Mouse (Mus musculus): ENCODE data around the gene Mdga2. TPM values are rescaled to one million over a fixed set of nuclear protein-coding genes. Genes with fewer than 3 reads are reported as not detected.

Gene Mdga2
- total and polyA plus RNA-seq, 3 experiments, result 2.1 TPM; not detected in 2

DNA sequence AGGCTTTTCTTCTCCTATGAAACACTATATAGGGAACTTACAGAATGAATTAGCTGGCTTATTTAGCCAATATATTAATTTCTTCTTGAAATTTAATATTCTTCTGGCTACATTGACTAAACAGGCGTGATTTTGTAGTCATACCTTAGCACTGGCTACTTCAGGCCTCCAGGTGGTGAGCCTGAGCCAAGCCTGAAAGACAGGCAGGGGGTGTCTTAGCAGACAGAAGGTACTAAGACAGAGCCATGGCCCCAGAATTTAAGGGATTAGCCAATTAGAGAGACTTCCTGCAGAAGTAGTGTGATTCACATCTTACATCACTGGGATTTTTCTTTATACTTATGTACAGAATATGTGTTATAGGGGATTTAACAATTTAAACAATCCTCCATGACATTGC is 1.2 kb upstream of the Mdga2 start:
- no peaks in the 10 kb centered on the region for H3K9me3 ChIP-seq (replicated peaks; ENCODE audit: insufficient read depth, low read length)
- no peak for DNase-seq (ENCODE audit: low read depth, low spot score)
- H3K4me3 ChIP-seq (ENCODE audit: control insufficient read depth in 1 of 2, insufficient read depth in 1 of 2, low read depth in 2 of 2, low read length in 2 of 2), result no peak overlapping the region
- TF ChIP-seq SIN3A (IDR thresholded peaks at IDR 0.05; ENCODE audit: low read length) (no peak), CTCF (IDR thresholded peaks at IDR 0.05 in 2 of 3, conservative IDR thresholded peaks at IDR 0.05 in 1 of 3; ENCODE audit: control insufficient read depth in 1 of 3, insufficient read depth in 1 of 3, low read depth in 2 of 3, low read length in 3 of 3, poor library complexity in 1 of 3, severe bottlenecking in 1 of 3) (no peak), POLR2A (IDR thresholded peaks at IDR 0.05; ENCODE audit: control insufficient read depth in 1 of 2, insufficient read depth in 1 of 2, low read depth in 1 of 2, low read length in 2 of 2, poor library complexity in 1 of 2) (no peak), POLR2AphosphoS2 (IDR thresholded peaks at IDR 0.05; ENCODE audit: low read length) (no peak), GATA1 (IDR thresholded peaks at IDR 0.05; ENCODE audit: low read depth, low read length) (no peak), TBP (IDR thresholded peaks at IDR 0.05; ENCODE audit: low read depth, low read length) (no peak), POLR2AphosphoS5 (IDR thresholded peaks at IDR 0.05; ENCODE audit: borderline replicate concordance, low read depth, low read length) (no peak), ZC3H11A (IDR thresholded peaks at IDR 0.05; ENCODE audit: low read depth, low read length) (no peak), BHLHE40 (IDR thresholded peaks at IDR 0.05; ENCODE audit: borderline replicate concordance, low read depth, low read length) (no peak), NELFE (IDR thresholded peaks at IDR 0.05; ENCODE audit: low read depth, low read length) (no peak), UBTF (IDR thresholded peaks at IDR 0.05; ENCODE audit: borderline replicate concordance, insufficient read depth, low read depth, low read length) (no peak), ETS1 (IDR thresholded peaks at IDR 0.05; ENCODE audit: low read depth, low read length) (no peak), TCF12 (IDR thresholded peaks at IDR 0.05; ENCODE audit: low read depth, low read length) (no peak), USF1 (IDR thresholded peaks at IDR 0.05; ENCODE audit: low read depth, low read length) (no peak), GABPA (IDR thresholded peaks at IDR 0.05; ENCODE audit: low read depth, low read length) (no peak)
- no peaks in the 10 kb centered on the region for H3K27me3 ChIP-seq (ENCODE audit: control insufficient read depth in 1 of 2, insufficient read depth in 2 of 2, low read length in 2 of 2)
- no peak overlapping the region for H3K9ac ChIP-seq (ENCODE audit: control insufficient read depth, low read depth, low read length, poor library complexity, severe bottlenecking)
- no peaks in the 10 kb centered on the region for H3K4me1 ChIP-seq (ENCODE audit: control insufficient read depth in 1 of 2, insufficient read depth in 2 of 2, low read length in 2 of 2)
- no peaks in the 10 kb centered on the region for H3K79me2 ChIP-seq (ENCODE audit: control insufficient read depth, insufficient read depth, low read length, poor library complexity)
- H3K36me3 ChIP-seq (ENCODE audit: control insufficient read depth in 1 of 2, insufficient read depth in 2 of 2, low read length in 2 of 2), result no peaks in the 10 kb centered on the region
- H3K27ac ChIP-seq (ENCODE audit: control insufficient read depth, low read depth, low read length), result no peak overlapping the region

DNA sequence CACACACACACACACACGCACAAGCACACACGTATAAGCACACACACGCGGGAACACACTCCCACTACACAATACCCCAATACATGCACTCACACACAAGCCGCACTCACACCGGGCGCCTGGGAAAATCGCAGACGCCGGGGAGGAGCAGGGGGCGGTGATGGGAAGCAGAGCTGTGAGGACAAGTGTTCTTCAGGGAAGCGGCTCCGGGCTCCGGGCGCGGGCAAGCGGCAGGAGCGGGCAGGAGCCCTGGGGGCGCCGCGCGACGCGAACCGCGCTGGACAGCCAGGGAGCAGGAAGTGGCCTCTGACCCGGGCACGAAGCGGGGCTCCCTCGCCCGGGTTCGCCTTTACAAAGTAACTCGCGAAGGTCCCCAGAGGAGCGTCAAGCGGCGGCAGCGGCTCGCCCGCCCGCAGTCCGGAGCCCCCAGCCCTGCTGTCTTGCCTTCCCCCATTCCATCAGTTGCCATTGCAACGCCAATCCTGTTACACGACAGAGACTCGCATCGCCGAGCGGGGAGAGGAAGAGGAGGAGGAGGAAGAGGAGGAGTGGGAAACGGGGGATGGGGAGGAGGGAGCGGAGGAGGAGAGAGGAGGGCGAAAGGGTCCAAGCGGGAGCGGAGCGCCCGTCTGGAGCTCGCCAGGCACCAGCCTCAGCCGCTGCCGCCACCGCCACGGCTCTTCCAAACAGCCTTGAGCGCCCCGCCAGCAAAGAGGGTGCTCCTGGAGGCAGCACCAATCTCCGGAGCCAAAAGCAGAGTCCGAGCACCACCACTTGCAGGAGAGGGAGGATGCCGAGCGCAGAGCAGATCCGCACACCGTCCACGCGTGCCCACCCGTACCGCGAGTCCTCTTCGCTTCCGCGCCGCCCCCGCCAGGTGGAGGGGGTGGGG is 774 bp downstream of the Mdga2 start:
- Histone ChIP-seq H3K4me3 (ENCODE audit: control insufficient read depth in 1 of 2, insufficient read depth in 1 of 2, low read depth in 2 of 2, low read length in 2 of 2) (no peak overlapping the region), H3K79me2 (ENCODE audit: control insufficient read depth, insufficient read depth, low read length, poor library complexity) (no peaks in the 10 kb centered on the region), H3K9me3 (replicated peaks; ENCODE audit: insufficient read depth, low read length) (no peaks in the 10 kb centered on the region), H3K27ac (ENCODE audit: control insufficient read depth, low read depth, low read length) (no peak overlapping the region), H3K9ac (ENCODE audit: control insufficient read depth, low read depth, low read length, poor library complexity, severe bottlenecking) (no peak overlapping the region), H3K27me3 (ENCODE audit: control insufficient read depth in 1 of 2, insufficient read depth in 2 of 2, low read length in 2 of 2) (no peaks in the 10 kb centered on the region), H3K36me3 (ENCODE audit: control insufficient read depth in 1 of 2, insufficient read depth in 2 of 2, low read length in 2 of 2) (no peaks in the 10 kb centered on the region), H3K4me1 (ENCODE audit: control insufficient read depth in 1 of 2, insufficient read depth in 2 of 2, low read length in 2 of 2) (no peaks in the 10 kb centered on the region)
- DNase-seq (ENCODE audit: low read depth, low spot score), result no peak
- TF ChIP-seq SIN3A (IDR thresholded peaks at IDR 0.05; ENCODE audit: low read length) (no peak), MYB (IDR thresholded peaks at IDR 0.05; ENCODE audit: low read depth, low read length) (no peak), CHD2 (IDR thresholded peaks at IDR 0.05; ENCODE audit: low read length) (no peak), BHLHE40 (IDR thresholded peaks at IDR 0.05; ENCODE audit: borderline replicate concordance, low read depth, low read length) (no peak), ZC3H11A (IDR thresholded peaks at IDR 0.05; ENCODE audit: low read depth, low read length) (no peak), MAX (IDR thresholded peaks at IDR 0.05; ENCODE audit: low read length) (no peak), MAZ (IDR thresholded peaks at IDR 0.05; ENCODE audit: low read depth, low read length) (no peak), USF1 (IDR thresholded peaks at IDR 0.05; ENCODE audit: low read depth, low read length) (no peak), CHD1 (IDR thresholded peaks at IDR 0.05; ENCODE audit: low read depth, low read length) (no peak), TAL1 (IDR thresholded peaks at IDR 0.05; ENCODE audit: low read length) (no peak), MYC (IDR thresholded peaks at IDR 0.05; ENCODE audit: low read depth, low read length) (no peak), MXI1 (IDR thresholded peaks at IDR 0.05; ENCODE audit: low read depth, low read length) (no peak), POLR2AphosphoS2 (IDR thresholded peaks at IDR 0.05; ENCODE audit: low read length) (no peak), POLR2A (IDR thresholded peaks at IDR 0.05; ENCODE audit: control insufficient read depth in 1 of 2, insufficient read depth in 1 of 2, low read depth in 1 of 2, low read length in 2 of 2, poor library complexity in 1 of 2) (no peak), HCFC1 (IDR thresholded peaks at IDR 0.05; ENCODE audit: low read depth, low read length) (no peak), USF2 (IDR thresholded peaks at IDR 0.05; ENCODE audit: borderline replicate concordance in 1 of 2, insufficient read depth in 1 of 2, low read depth in 1 of 2, low read length in 2 of 2) (no peak), CTCF (IDR thresholded peaks at IDR 0.05 in 2 of 3, conservative IDR thresholded peaks at IDR 0.05 in 1 of 3; ENCODE audit: control insufficient read depth in 1 of 3, insufficient read depth in 1 of 3, low read depth in 2 of 3, low read length in 3 of 3, poor library complexity in 1 of 3, severe bottlenecking in 1 of 3) (no peak)
